Mouse (Mus musculus): ENCODE results near the gene Ddx28. TPM values are rescaled to one million over a fixed set of nuclear protein-coding genes. Genes with fewer than 3 reads are reported as not detected.
A peak's percentile ranks its signal among the peaks of the same experiment; 100 is the strongest.

Gene Ddx28
- polyA plus RNA-seq, 1 experiment = 6.6 TPM

- H3K27ac ChIP-seq (ENCODE audit: insufficient read depth, low read length) = no peak overlapping the region
- H3K36me3 ChIP-seq (ENCODE audit: control insufficient read depth, insufficient read depth, low read length) = no peaks in the 10 kb centered on the region
- no peak for TF ChIP-seq CTCF (IDR thresholded peaks at IDR 0.05; ENCODE audit: extremely low read depth, insufficient read depth, insufficient read length, insufficient replicate concordance)
- TF ChIP-seq POLR2A (IDR thresholded peaks at IDR 0.05; ENCODE audit: low read depth, low read length) = no peak
- H3K4me1 ChIP-seq (ENCODE audit: control insufficient read depth, insufficient read depth, insufficient read length) = peaks cover 4% of the 10 kb centered on the region; the same call in 1 of the 2 replicates
- no peaks in the 10 kb centered on the region for H3K27me3 ChIP-seq (ENCODE audit: control insufficient read depth, insufficient read depth, low read length)
- no peak for DNase-seq (ENCODE audit: low read depth in 1 of 2, low spot score in 2 of 2)
- WGBS = 82% methylated on average over 8 of the region's 8 CpGs
- H3K4me3 ChIP-seq (ENCODE audit: extremely low read depth, insufficient read depth, insufficient read length) = no peak overlapping the region
Measured at GRCm38 (mm10) chr8:105971019-105971720, 40.5 kb downstream of the Ddx28 start.

GRCm38 (mm10) chr8:105969367-105969766 is 42.3 kb downstream of the Ddx28 start:
- Histone ChIP-seq H3K27me3 (ENCODE audit: control insufficient read depth, insufficient read depth, low read length) (no peaks in the 10 kb centered on the region), H3K4me1 (ENCODE audit: control insufficient read depth, insufficient read depth, insufficient read length) (peaks cover 6% of the 10 kb centered on the region; the same call in 1 of the 2 replicates), H3K4me3 (ENCODE audit: extremely low read depth, insufficient read depth, insufficient read length) (no peak overlapping the region), H3K27ac (ENCODE audit: insufficient read depth, low read length) (no peak overlapping the region), H3K36me3 (ENCODE audit: control insufficient read depth, insufficient read depth, low read length) (no peaks in the 10 kb centered on the region)
- TF ChIP-seq CTCF (IDR thresholded peaks at IDR 0.05; ENCODE audit: extremely low read depth, insufficient read depth, insufficient read length, insufficient replicate concordance) = no peak
- no peak for TF ChIP-seq POLR2A (IDR thresholded peaks at IDR 0.05; ENCODE audit: low read depth, low read length)
- WGBS = 83% methylated on average over 1 of the region's 1 CpGs
- DNase-seq (ENCODE audit: low read depth in 1 of 2, low spot score in 2 of 2) = no peak

- Histone ChIP-seq H3K4me1 (ENCODE audit: control insufficient read depth, insufficient read depth, insufficient read length) (peaks cover 6% of the 10 kb centered on the region; the same call in 1 of the 2 replicates), H3K27ac (ENCODE audit: insufficient read depth, low read length) (no peak overlapping the region), H3K27me3 (ENCODE audit: control insufficient read depth, insufficient read depth, low read length) (no peaks in the 10 kb centered on the region), H3K4me3 (ENCODE audit: extremely low read depth, insufficient read depth, insufficient read length) (peak overlapping the region; percentile 16), H3K36me3 (ENCODE audit: control insufficient read depth, insufficient read depth, low read length) (no peaks in the 10 kb centered on the region)
- TF ChIP-seq POLR2A (IDR thresholded peaks at IDR 0.05; ENCODE audit: low read depth, low read length) (no peak), CTCF (IDR thresholded peaks at IDR 0.05; ENCODE audit: extremely low read depth, insufficient read depth, insufficient read length, insufficient replicate concordance) (no peak)
- DNase-seq (ENCODE audit: low read depth in 1 of 2, low spot score in 2 of 2) = no peak
- 23% methylated on average over 19 of the region's 19 CpGs for WGBS
Measured at GRCm38 (mm10) chr8:105966692-105967311, 44.9 kb downstream of the Ddx28 start.

- peaks cover 6% of the 10 kb centered on the region; the same call in 1 of the 2 replicates for H3K4me1 ChIP-seq (ENCODE audit: control insufficient read depth, insufficient read depth, insufficient read length)
- H3K27ac ChIP-seq (ENCODE audit: insufficient read depth, low read length) = peak within 1 kb of the TSS; percentile 52; the same call in 1 of the 2 replicates
- H3K27me3 ChIP-seq (ENCODE audit: control insufficient read depth, insufficient read depth, low read length) = no peaks in the 10 kb centered on the region
- H3K36me3 ChIP-seq (ENCODE audit: control insufficient read depth, insufficient read depth, low read length) = no peaks in the 10 kb centered on the region
- TF ChIP-seq CTCF (IDR thresholded peaks at IDR 0.05; ENCODE audit: extremely low read depth, insufficient read depth, insufficient read length, insufficient replicate concordance) (no peak), POLR2A (IDR thresholded peaks at IDR 0.05; ENCODE audit: low read depth, low read length) (peak; percentile 39; the same call in 1 of the 2 replicates)
- peak within 1 kb of the TSS; percentile 78 for H3K4me3 ChIP-seq (ENCODE audit: extremely low read depth, insufficient read depth, insufficient read length)
- WGBS = 2% methylated on average over 42 of the region's 47 CpGs
- peak; percentile 41 to 70 for DNase-seq (ENCODE audit: low read depth in 1 of 2, low spot score in 2 of 2)
Measured at GRCm38 (mm10) chr8:105965905-105966341, 45.8 kb downstream of the Ddx28 start, which contains the start of gene Slc12a4. Gene Slc12a4 (minus strand): TSS chr8:105966097.

GRCm38 (mm10) chr8:105965266-105965904 is 46.3 kb downstream of the Ddx28 start:
- DNase-seq (ENCODE audit: low read depth in 1 of 2, low spot score in 2 of 2) = peak in 1 of 2 experiments; percentile 36
- peaks cover 6% of the 10 kb centered on the region; the same call in 1 of the 2 replicates for H3K4me1 ChIP-seq (ENCODE audit: control insufficient read depth, insufficient read depth, insufficient read length)

GRCm38 (mm10) chr8:105964506-105965265 is 47.0 kb downstream of the Ddx28 start:
- WGBS = 78% methylated on average over 12 of the region's 12 CpGs
- Histone ChIP-seq H3K36me3 (ENCODE audit: control insufficient read depth, insufficient read depth, low read length) (no peaks in the 10 kb centered on the region), H3K27me3 (ENCODE audit: control insufficient read depth, insufficient read depth, low read length) (no peaks in the 10 kb centered on the region), H3K4me3 (ENCODE audit: extremely low read depth, insufficient read depth, insufficient read length) (peak overlapping the region; percentile 78; the same call in 1 of the 2 replicates), H3K27ac (ENCODE audit: insufficient read depth, low read length) (no peak overlapping the region), H3K4me1 (ENCODE audit: control insufficient read depth, insufficient read depth, insufficient read length) (peaks cover 6% of the 10 kb centered on the region; the same call in 1 of the 2 replicates)
- TF ChIP-seq CTCF (IDR thresholded peaks at IDR 0.05; ENCODE audit: extremely low read depth, insufficient read depth, insufficient read length, insufficient replicate concordance) = no peak
- no peak for TF ChIP-seq POLR2A (IDR thresholded peaks at IDR 0.05; ENCODE audit: low read depth, low read length)
- DNase-seq (ENCODE audit: low read depth in 1 of 2, low spot score in 2 of 2) = no peak

More at GRCm38 (mm10) chr8:105965266-105965904, 46.3 kb downstream of the Ddx28 start:
- Histone ChIP-seq H3K27me3 (ENCODE audit: control insufficient read depth, insufficient read depth, low read length) (no peaks in the 10 kb centered on the region), H3K4me3 (ENCODE audit: extremely low read depth, insufficient read depth, insufficient read length) (peak overlapping the region; percentile 78), H3K36me3 (ENCODE audit: control insufficient read depth, insufficient read depth, low read length) (no peaks in the 10 kb centered on the region), H3K27ac (ENCODE audit: insufficient read depth, low read length) (peak overlapping the region; percentile 52; the same call in 1 of the 2 replicates)
- TF ChIP-seq POLR2A (IDR thresholded peaks at IDR 0.05; ENCODE audit: low read depth, low read length) (no peak), CTCF (IDR thresholded peaks at IDR 0.05; ENCODE audit: extremely low read depth, insufficient read depth, insufficient read length, insufficient replicate concordance) (no peak)
- WGBS = 4% methylated on average over 40 of the region's 40 CpGs

Measured in spleen, adult 2 months (tissue).